Mouse (Mus musculus) megakaryocyte, embryonic 14.5 days (primary cell): ENCODE measurements around the gene Araf.

Experiments used
- FLI1 ChIP-seq: IDR thresholded peaks from 2 replicates; pipeline ENCODE4 v1.6.1; 2012; ENCODE audit warnings: low read length, inconsistent platforms, mixed read lengths
- GATA1 ChIP-seq: IDR thresholded peaks from 3 replicates; pipeline ENCODE4 v1.6.1; 2012; ENCODE audit warnings: mixed read lengths, low read length, inconsistent platforms, borderline replicate concordance

GRCm38 (mm10) chrX:20872928-20873500, 75.4 kb downstream of the Araf start:
- TF ChIP-seq GATA1 = no peak
- no peak for TF ChIP-seq FLI1
